Mouse (Mus musculus) 416B (cell line): ENCODE measurements around the gene Nxpe4.
"Not testable (repeated sequence)": the region's sequence is repeated elsewhere in the genome, so short reads cannot be mapped to it uniquely, and the experiment has no call there.

ENCODE experiments used
- DNase-seq: peaks from one replicate; pipeline ENCODE4 v3.0.0; 2011; ENCODE audit warnings: low read depth

The Nxpe4 gene

GRCm38 (mm10) chr9:48240431-48240830 lies 78.6 kb downstream of the Nxpe4 start:
- DNase-seq = no peak

DNA sequence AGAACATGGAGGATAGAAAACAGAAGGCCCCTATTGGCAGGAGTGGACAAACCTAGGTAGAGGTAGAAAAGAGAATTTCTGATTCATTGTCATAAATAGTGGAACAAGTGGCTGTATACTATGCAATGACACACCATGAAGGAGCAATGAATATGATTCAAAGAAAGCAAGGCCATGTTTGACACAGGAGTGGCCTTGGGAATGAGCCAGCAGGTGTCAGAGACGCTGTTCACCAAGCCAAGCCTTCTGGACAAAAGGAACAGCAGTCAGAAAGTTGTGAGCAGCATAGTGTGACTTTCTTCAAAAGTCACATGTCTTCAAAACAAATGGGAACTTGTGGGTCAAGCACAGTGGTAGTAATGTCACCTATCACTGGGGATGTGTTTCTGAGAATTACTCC lies 80.0 kb downstream of the Nxpe4 start:
- DNase-seq = no peak

DNA sequence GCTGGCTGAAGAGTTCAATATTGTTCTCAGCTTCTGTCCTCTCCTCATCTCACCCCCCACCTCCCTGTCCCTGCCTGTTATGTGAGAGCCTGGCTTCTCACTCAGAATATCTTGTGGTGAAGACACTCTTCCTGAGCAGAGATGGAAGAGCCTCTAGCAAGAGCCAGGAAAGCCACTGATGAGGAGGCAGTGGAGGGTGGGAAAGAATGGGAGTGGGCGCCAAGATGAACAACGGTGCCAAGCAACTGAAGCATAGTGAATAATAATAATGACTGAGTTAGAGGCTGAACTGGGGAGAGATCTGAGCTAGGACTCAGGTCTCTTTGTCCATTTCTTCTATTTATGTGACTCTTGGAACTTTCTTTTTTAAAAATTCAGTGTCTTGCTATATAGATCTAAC lies 80.9 kb downstream of the Nxpe4 start:
- DNase-seq = no peak

DNA sequence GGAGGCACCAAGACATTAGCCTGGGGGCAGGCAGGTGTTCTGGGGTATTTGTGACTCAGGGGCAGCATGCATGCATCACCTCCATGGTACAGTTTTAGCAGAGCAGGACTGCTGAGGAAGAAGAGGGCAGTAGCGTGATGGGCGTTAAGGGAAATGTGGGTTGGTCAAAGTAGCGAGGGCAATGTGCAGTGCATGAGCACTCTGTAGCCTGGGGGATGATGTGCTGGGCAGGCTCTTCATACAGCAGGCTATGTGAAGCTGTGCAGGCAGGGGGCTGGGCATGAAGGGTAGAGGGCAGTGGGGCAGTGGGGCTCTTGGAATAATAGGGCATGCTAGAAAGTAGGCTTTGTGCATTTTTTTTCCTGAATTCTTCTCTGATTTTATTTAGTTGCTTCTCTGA lies 82.4 kb downstream of the Nxpe4 start:
- DNase-seq = no peak

GRCm38 (mm10) chr9:48245525-48245924 lies 83.7 kb downstream of the Nxpe4 start:
- DNase-seq = no peak

- DNase-seq = no peak
Observed at GRCm38 (mm10) chr9:48247276-48247675, 85.5 kb downstream of the Nxpe4 start.

DNA sequence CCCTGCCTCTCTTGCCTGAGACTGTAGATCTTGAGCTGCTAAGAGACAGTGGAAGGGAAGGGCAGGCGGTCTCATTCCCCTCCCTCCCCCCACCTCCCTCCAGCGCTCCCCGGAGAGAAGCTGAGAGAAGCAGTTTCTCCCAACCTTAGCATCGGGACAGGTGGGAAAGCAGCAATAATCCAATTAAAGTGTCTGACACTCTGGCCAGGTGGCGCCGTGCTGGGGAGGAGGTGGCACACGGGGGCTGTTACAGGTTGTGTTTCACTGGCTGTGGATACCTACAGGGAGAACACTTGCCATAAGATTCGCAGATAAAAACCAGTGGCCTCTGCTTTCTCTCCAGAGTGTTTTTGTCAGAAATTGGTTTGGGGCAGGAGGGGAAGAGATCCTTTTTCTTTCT lies 90.4 kb downstream of the Nxpe4 start:
- DNase-seq = no peak

DNA sequence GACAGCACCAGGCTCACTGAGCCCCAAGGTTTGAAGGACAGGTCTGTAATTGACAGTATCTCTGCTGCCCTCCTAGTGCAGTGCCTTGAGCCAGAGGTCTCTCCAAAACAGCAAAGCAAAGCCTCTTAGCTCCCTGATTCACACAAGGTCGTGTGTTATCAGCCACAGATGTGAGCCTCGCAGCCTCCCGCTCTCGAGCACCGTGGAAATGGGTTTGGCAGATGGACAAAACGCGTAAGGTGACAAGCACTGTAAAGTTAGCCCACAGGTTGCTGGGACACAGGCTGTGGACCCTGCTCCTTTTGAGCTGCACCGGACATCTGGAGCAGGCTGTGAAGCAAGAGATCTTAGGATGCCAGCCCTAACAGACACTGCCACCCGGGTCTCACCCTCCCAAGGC lies 95.2 kb downstream of the Nxpe4 start:
- DNase-seq = no peak

GRCm38 (mm10) chr9:48257741-48258423 lies 96.1 kb downstream of the Nxpe4 start:
- DNase-seq = peak; percentile 29

DNA sequence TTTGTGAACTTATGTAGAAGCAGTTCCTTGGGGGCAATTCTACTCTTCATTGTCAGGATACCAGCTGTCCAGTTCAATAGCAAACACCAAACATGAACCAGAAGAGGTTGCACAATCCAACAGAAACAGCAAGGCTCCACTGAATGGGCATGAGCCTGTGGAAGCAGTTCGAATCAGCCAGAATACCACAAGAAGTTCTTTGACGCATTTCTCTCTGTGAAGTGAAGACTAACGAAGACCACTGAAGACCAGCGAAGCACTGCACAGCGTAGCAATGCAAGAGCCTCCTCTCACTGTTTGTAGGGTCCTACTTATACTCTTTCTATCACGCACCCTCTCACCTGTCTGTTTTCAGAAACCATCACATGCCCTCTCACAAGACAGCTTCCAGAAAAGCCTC lies 102.8 kb downstream of the Nxpe4 start:
- DNase-seq = no peak

GRCm38 (mm10) chr9:48265491-48265890 lies 103.7 kb downstream of the Nxpe4 start:
- DNase-seq = no peak

- no peak for DNase-seq
Observed at GRCm38 (mm10) chr9:48266286-48267027, 104.6 kb downstream of the Nxpe4 start.

DNA sequence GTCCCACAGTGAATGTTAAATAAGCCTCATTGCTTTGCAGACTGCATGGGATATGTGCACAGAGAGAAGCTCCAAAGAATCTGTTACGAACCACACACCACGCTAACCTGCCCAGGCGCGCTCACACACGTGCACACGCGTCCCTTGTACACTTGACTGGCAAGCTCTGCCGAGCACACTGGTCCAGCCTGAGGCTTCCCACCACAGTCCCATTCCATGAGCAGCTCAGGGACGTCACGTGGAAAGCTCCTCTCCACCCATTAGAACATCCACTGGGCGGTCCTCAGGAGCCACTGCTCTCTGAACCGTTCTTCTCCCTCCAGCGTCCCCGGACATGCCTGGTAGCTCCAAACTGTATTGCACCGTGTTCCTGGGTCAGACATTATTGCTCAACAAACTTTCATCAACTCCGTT lies 105.2 kb downstream of the Nxpe4 start:
- DNase-seq = no peak

DNA sequence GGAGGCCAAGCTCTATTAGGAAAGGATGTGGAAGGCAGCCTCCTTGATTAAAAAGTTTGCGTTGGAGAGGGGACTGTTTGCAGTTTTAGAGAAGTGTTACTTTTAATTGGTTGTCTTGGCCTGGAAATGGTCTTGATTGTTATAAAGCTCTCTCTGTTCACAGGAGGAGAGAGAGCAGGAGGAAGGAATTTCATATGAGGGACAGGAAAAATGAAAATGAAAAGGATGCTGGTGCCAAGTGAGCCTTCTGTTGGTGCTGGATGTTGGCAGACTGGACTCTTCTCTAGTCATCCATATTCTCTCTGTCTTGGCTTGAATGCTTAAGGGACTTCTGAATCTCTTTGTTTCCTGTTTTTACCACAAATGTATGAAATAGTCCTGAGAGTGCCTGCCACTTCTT lies 106.1 kb downstream of the Nxpe4 start:
- DNase-seq = no peak

DNA sequence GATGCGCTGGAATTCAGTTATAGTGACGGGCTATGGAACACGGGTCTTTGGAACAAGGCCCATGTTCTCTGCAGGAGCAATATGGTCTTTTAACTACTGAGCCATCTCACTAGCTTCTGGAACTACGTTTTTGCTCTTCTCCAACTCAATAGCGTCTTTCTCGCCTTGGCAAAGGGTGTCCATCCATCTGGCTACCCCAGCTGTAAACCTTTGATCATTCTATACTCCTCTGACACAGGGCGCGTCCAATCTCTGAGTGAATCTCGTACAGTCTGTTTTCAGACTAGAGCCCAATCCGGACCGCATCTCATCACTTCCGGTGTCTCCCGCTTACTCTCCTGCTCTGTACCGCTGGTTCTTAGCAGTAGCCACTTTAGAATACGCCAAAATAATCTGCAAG lies 115.0 kb downstream of the Nxpe4 start:
- DNase-seq = no peak

DNA sequence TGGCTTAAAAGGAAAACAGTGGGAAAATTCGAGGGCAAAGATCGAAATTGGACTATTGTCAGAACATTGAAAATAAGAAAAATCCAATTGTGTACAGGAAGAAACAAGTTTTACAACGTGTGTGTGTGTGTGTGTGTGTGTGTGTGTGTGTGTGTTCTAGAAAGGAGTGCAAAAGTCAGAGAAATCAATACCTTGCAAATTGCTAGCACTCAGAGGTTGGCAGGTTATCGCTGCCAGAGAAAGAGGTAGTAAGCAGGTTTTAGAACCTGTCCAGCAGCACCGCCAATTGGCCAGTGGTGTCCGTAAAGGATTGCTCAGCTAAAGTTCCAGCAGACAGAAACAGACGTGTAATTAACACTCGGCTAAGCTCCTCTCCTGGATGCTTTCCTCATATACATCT lies 122.4 kb downstream of the Nxpe4 start:
- no peak for DNase-seq

- no peak for DNase-seq
Observed at GRCm38 (mm10) chr9:48290281-48290680, 128.5 kb downstream of the Nxpe4 start.

GRCm38 (mm10) chr9:48294754-48295153 lies 132.9 kb downstream of the Nxpe4 start:
- DNase-seq = no peak

GRCm38 (mm10) chr9:48298983-48299382 lies 137.2 kb downstream of the Nxpe4 start:
- no peak for DNase-seq

GRCm38 (mm10) chr9:48303564-48303963 lies 141.7 kb downstream of the Nxpe4 start:
- not testable (repeated sequence) for DNase-seq

- no peak for DNase-seq
Observed at GRCm38 (mm10) chr9:48311241-48311640, 149.4 kb downstream of the Nxpe4 start.

GRCm38 (mm10) chr9:48314194-48314593 lies 152.4 kb downstream of the Nxpe4 start:
- DNase-seq = no peak

GRCm38 (mm10) chr9:48315825-48316224 lies 154.0 kb downstream of the Nxpe4 start:
- no peak for DNase-seq

DNA sequence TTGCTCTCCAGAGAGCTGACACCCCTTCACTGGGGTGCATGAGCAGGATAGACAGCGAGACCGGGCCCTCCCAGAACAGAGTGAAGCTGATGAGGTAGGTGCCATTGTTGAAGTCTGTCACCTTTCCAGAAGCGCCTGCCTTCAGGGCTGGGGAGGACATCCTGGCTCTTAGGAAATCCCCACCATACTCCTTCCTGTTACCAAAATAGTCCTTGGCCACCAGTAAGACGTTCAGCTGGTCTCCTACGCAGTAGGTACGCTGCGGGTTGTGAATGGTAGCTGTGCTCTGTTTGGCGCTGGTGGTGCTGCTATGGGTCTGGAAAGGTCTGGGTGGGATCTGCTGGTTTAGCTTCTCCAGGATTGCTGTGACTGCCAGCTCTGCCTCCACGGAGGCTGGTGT lies 164.5 kb downstream of the Nxpe4 start:
- DNase-seq = no peak
